ENCODE assay signal across 13 mouse cellular contexts in genomic region chr7:116122981-116123596, GRCm38 (mm10). TPM values are rescaled to one million over a fixed set of nuclear protein-coding genes. Genes with fewer than 3 reads are reported as not detected.
DNase-seq lines count a peak whose midpoint lies in the region; ATAC-seq and TF ChIP-seq lines count a peak whose summit lies in the region.
"Had no signal": no experiment of that assay in that cellular context is flagged by ENCODE, and none has a peak within 500 bp of the region (broad histone marks: within the 10 kb centered on the region; RNA-seq: fewer than 3 reads in every experiment).

No protein-coding gene starts in this region.

- H3K9ac ChIP-seq in limb, embryonic 13.5 days, result no peak overlapping the region
- H3K9ac ChIP-seq in embryonic facial prominence, embryonic 14.5 days (ENCODE audit: low read depth, low read length), result no peak overlapping the region
- no peak overlapping the region for H3K9ac ChIP-seq in hindbrain, embryonic 13.5 days
- H3K9ac ChIP-seq in neural tube, embryonic 12.5 days, result no peak overlapping the region
- H3K9ac ChIP-seq in liver, postnatal 0 days (replicated peaks), result no peak overlapping the region
- H3K9ac ChIP-seq: liver, embryonic 12.5 days had no signal

- TF ChIP-seq EP300 in liver, postnatal 0 days (IDR thresholded peaks at IDR 0.05; ENCODE audit: low read depth), result no peak

- no peak overlapping the region for H3K27ac ChIP-seq in limb, embryonic 13.5 days
- H3K27ac ChIP-seq in limb, embryonic 10.5 days, result no peak overlapping the region
- peak overlapping the region; percentile 17; the same call in 1 of the 2 replicates for H3K27ac ChIP-seq in embryonic facial prominence, embryonic 14.5 days (replicated peaks; ENCODE audit: low read depth, low read length)
- 0 out of 2 replicates have a peak overlapping the region, but pooled peaks have one; percentile 14 for H3K27ac ChIP-seq in hindbrain, embryonic 13.5 days
- no peak overlapping the region for H3K27ac ChIP-seq in neural tube, embryonic 12.5 days
- H3K27ac ChIP-seq in liver, postnatal 0 days (ENCODE audit: low read depth), result no peak overlapping the region
- H3K27ac ChIP-seq: liver, embryonic 12.5 days had no signal

- peak; percentile 20; the same call in 1 of the 2 replicates for ATAC-seq in limb, embryonic 13.5 days (ENCODE audit: low FRiP score, low read depth)
- peak; percentile 67 for ATAC-seq in embryonic facial prominence, embryonic 14.5 days (ENCODE audit: low read depth)
- peak; percentile 78 for ATAC-seq in hindbrain, embryonic 13.5 days (ENCODE audit: low FRiP score)
- ATAC-seq in neural tube, embryonic 12.5 days (ENCODE audit: low FRiP score, low read depth), result peak; percentile 56; the same call in 1 of the 2 replicates
- no peak for ATAC-seq in liver, postnatal 0 days
- ATAC-seq: liver, embryonic 12.5 days had no signal

- H3K27me3 ChIP-seq in limb, embryonic 13.5 days, result no peaks in the 10 kb centered on the region
- no peaks in the 10 kb centered on the region for H3K27me3 ChIP-seq in limb, embryonic 10.5 days (ENCODE audit: low read depth, poor library complexity, severe bottlenecking)
- no peaks in the 10 kb centered on the region for H3K27me3 ChIP-seq in embryonic facial prominence, embryonic 14.5 days (replicated peaks; ENCODE audit: control insufficient read depth, insufficient read depth, low read length)
- H3K27me3 ChIP-seq in hindbrain, embryonic 13.5 days, result peaks cover 6% of the 10 kb centered on the region; the same call in 1 of the 2 replicates
- no peaks in the 10 kb centered on the region for H3K27me3 ChIP-seq in neural tube, embryonic 12.5 days (replicated peaks)
- H3K27me3 ChIP-seq in liver, postnatal 0 days (ENCODE audit: insufficient read depth, low read length), result no peaks in the 10 kb centered on the region
- H3K27me3 ChIP-seq: liver, embryonic 12.5 days had no signal

- 80% methylated on average over 13 of the region's 13 CpGs for WGBS in limb, embryonic 13.5 days
- 84% methylated on average over 13 of the region's 13 CpGs for WGBS in limb, embryonic 10.5 days
- 32% methylated on average over 13 of the region's 13 CpGs for WGBS in embryonic facial prominence, embryonic 14.5 days
- WGBS in hindbrain, embryonic 13.5 days, result 27% methylated on average over 13 of the region's 13 CpGs
- WGBS in neural tube, embryonic 12.5 days, result 47% methylated on average over 13 of the region's 13 CpGs
- WGBS in liver, postnatal 0 days (ENCODE audit: insufficient replicate concordance), result 78% methylated on average over 13 of the region's 13 CpGs

- H3K4me1 ChIP-seq in limb, embryonic 13.5 days, result peaks cover 21% of the 10 kb centered on the region
- H3K4me1 ChIP-seq in limb, embryonic 10.5 days, result peaks cover 28% of the 10 kb centered on the region
- H3K4me1 ChIP-seq in embryonic facial prominence, embryonic 14.5 days (ENCODE audit: control insufficient read depth, insufficient read depth, low read length), result peaks cover 11% of the 10 kb centered on the region; the same call in 1 of the 2 replicates
- H3K4me1 ChIP-seq in hindbrain, embryonic 13.5 days (replicated peaks), result peaks cover 21% of the 10 kb centered on the region
- H3K4me1 ChIP-seq in neural tube, embryonic 12.5 days, result 0 out of 2 replicates have a peak, but pooled peaks cover 2% of the 10 kb centered on the region
- no peaks in the 10 kb centered on the region; the same call in 1 of the 2 replicates for H3K4me1 ChIP-seq in liver, postnatal 0 days (ENCODE audit: insufficient read depth)
- H3K4me1 ChIP-seq: liver, embryonic 12.5 days had no signal

- no peak for DNase-seq in limb, embryonic 10.5 days (ENCODE audit: low spot score)
- DNase-seq in embryonic facial prominence, embryonic 14.5 days (ENCODE audit: low spot score), result peak; percentile 76
- DNase-seq in liver, postnatal 0 days, result no peak
- DNase-seq in adrenal gland, adult 18-20 months (ENCODE audit: low spot score in 2 of 2), result no peak
- DNase-seq: adrenal gland, adult 2 months; heart, adult 11 months; heart, postnatal 4 days; kidney, postnatal 10 days; thymus, adult 18-20 months had no signal

- no peaks in the 10 kb centered on the region for H3K36me3 ChIP-seq in limb, embryonic 13.5 days
- H3K36me3 ChIP-seq in limb, embryonic 10.5 days, result no peaks in the 10 kb centered on the region
- H3K36me3 ChIP-seq in embryonic facial prominence, embryonic 14.5 days (ENCODE audit: control insufficient read depth, insufficient read depth, low read length), result no peaks in the 10 kb centered on the region
- H3K36me3 ChIP-seq in hindbrain, embryonic 13.5 days, result no peaks in the 10 kb centered on the region
- H3K36me3 ChIP-seq in neural tube, embryonic 12.5 days, result no peaks in the 10 kb centered on the region
- H3K36me3 ChIP-seq in liver, postnatal 0 days (replicated peaks; ENCODE audit: insufficient read depth, low read length), result no peaks in the 10 kb centered on the region
- H3K36me3 ChIP-seq: liver, embryonic 12.5 days had no signal

- H3K4me2 ChIP-seq in limb, embryonic 13.5 days (replicated peaks), result no peak overlapping the region
- no peak overlapping the region for H3K4me2 ChIP-seq in embryonic facial prominence, embryonic 14.5 days (ENCODE audit: low read depth, low read length)
- no peak overlapping the region for H3K4me2 ChIP-seq in hindbrain, embryonic 13.5 days
- H3K4me2 ChIP-seq in neural tube, embryonic 12.5 days (replicated peaks), result no peak overlapping the region
- H3K4me2 ChIP-seq in liver, postnatal 0 days (ENCODE audit: low read depth, low read length), result no peak overlapping the region
- H3K4me2 ChIP-seq: liver, embryonic 12.5 days had no signal

- no peak for TF ChIP-seq CTCF in liver, postnatal 0 days (IDR thresholded peaks at IDR 0.05; ENCODE audit: low read depth)

- no peak overlapping the region for H3K4me3 ChIP-seq in limb, embryonic 13.5 days
- no peak overlapping the region for H3K4me3 ChIP-seq in limb, embryonic 10.5 days
- no peak overlapping the region for H3K4me3 ChIP-seq in embryonic facial prominence, embryonic 14.5 days (ENCODE audit: low read depth, low read length)
- H3K4me3 ChIP-seq in hindbrain, embryonic 13.5 days, result no peak overlapping the region
- no peak overlapping the region for H3K4me3 ChIP-seq in neural tube, embryonic 12.5 days
- no peak overlapping the region for H3K4me3 ChIP-seq in liver, postnatal 0 days (ENCODE audit: low read depth, low read length)
- H3K4me3 ChIP-seq: liver, embryonic 12.5 days had no signal

- 0 out of 2 replicates have a peak, but pooled peaks cover 4% of the 10 kb centered on the region for H3K9me3 ChIP-seq in limb, embryonic 13.5 days
- H3K9me3 ChIP-seq in limb, embryonic 10.5 days (replicated peaks), result no peaks in the 10 kb centered on the region
- 0 out of 2 replicates have a peak, but pooled peaks cover 4% of the 10 kb centered on the region for H3K9me3 ChIP-seq in embryonic facial prominence, embryonic 14.5 days (ENCODE audit: control insufficient read depth, low read length)
- no peaks in the 10 kb centered on the region for H3K9me3 ChIP-seq in hindbrain, embryonic 13.5 days
- H3K9me3 ChIP-seq in neural tube, embryonic 12.5 days, result no peaks in the 10 kb centered on the region
- H3K9me3 ChIP-seq in liver, postnatal 0 days (ENCODE audit: low read length), result no peaks in the 10 kb centered on the region; the same call in 1 of the 2 replicates
- H3K9me3 ChIP-seq: liver, embryonic 12.5 days had no signal

RNA-seq across cellular contexts. Expression of gene Gm4353, which starts 38.7 kb away (rescaled TPM):
- 1.6 and 1.7 TPM in 2 replicates for polyA plus RNA-seq in limb, embryonic 13.5 days (2015; fragmentation: Nextera tagmentation; extraction: Ambion mirVana)
- polyA plus RNA-seq in limb, embryonic 10.5 days (2016; fragmentation: Nextera tagmentation; extraction: Ambion mirVana), result 1.1 and 1.3 TPM in 2 replicates
- polyA plus RNA-seq in embryonic facial prominence, embryonic 14.5 days (2014; fragmentation: Nextera tagmentation; extraction: Ambion mirVana), result 0.43 and 0.88 TPM in 2 replicates
- polyA plus RNA-seq in hindbrain, embryonic 13.5 days (2015; fragmentation: Nextera tagmentation; extraction: Ambion mirVana), result 0.60 and 1.2 TPM in 2 replicates
- polyA plus RNA-seq in neural tube, embryonic 12.5 days (2016; fragmentation: Nextera tagmentation; extraction: Ambion mirVana), result 0.40 and 1.3 TPM in 2 replicates
- 0.13 and 0.14 TPM in 2 replicates for polyA plus RNA-seq in liver, postnatal 0 days (2015; fragmentation: Nextera tagmentation; extraction: Ambion mirVana)
- 1 to 10 TPM; 3.9 to 4.9 TPM for total RNA-seq in adrenal gland, adult 18-20 months (2021)

Comparison
In these comparisons a context has a peak if more than half of its experiments do, and no peak if none do; other contexts are left out.
1. H3K27ac ChIP-seq: peak in embryonic facial prominence, embryonic 14.5 days (single experiment) and hindbrain, embryonic 13.5 days (single experiment); none in limb, embryonic 13.5 days (single experiment), limb, embryonic 10.5 days (single experiment), neural tube, embryonic 12.5 days (single experiment) and liver, postnatal 0 days (single experiment).